Mouse (Mus musculus): ENCODE data around the gene Isoc2b.

DNA sequence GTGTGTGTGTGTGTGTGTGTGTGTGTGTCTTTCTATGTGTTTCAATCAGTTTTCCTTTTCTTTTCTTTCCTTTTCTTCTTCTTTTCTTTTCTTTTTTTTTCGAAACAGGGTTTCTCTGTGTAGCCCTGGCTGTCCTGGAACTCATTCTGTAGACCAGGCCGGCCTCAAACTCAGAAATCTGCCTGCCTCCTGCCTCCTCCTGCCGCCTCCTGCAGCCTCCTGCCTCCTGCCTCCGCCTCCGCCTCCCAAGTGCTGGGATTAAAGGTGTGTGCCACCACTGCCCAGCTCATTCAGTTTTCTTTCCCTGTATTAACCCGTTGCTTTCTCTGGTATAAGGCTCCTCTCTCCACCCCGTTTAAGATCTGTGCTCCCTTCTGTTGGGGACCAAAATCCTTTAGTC is 12.7 kb downstream of the Isoc2b start:
- TF ChIP-seq CTCF (IDR thresholded peaks at IDR 0.05; ENCODE audit: control insufficient read depth, insufficient read depth, low read length) (no peak), POLR2A (IDR thresholded peaks at IDR 0.05; ENCODE audit: borderline replicate concordance, control insufficient read depth, low read depth, low read length) (no peak)
